Mouse (Mus musculus): ENCODE data around the gene Nudt8. TPM values are rescaled to one million over a fixed set of nuclear protein-coding genes. Genes with fewer than 3 reads are reported as not detected.
"Not testable (repeated sequence)": the region's sequence is repeated elsewhere in the genome, so short reads cannot be mapped to it uniquely, and the experiment has no call there.

Gene Nudt8
- polyA plus RNA-seq, 1 experiment from 2014 or later = 23.0 TPM

DNA sequence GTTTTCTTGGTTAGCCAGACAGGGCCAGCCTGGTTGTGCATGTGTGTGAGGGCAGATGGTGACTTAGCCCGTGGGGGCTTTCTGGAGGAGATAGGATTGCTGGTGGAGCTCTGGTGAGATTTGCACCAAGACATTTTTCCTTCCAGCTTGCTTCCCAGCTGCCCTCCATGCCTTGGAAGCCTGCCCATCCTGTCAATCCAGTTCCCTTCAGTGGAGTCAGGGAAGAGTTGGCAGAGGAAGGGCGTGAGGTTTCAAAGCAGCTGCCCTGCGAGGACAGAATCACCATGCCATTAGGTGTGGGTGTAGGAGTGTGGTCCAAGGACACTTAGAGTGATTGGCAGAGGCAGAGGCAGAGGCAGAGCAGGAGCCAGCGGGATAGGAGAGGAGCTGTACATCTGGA, 41.9 kb upstream of the Nudt8 start, which contains the start of gene Aldh3b3:
Gene Aldh3b3, plus strand, starts transcription at position 176 of the 400 bp plus-strand sequence.
- no peaks in the 10 kb centered on the region for H3K27me3 ChIP-seq (ENCODE audit: insufficient read depth, low read length)
- no peak within 1 kb of the TSS for H3K4me3 ChIP-seq (ENCODE audit: low read depth, low read length)
- no peaks in the 10 kb centered on the region for H3K9me3 ChIP-seq (ENCODE audit: low read length)
- TF ChIP-seq CTCF (IDR thresholded peaks at IDR 0.05; ENCODE audit: low read depth) (no peak), EP300 (IDR thresholded peaks at IDR 0.05; ENCODE audit: low read depth) (no peak)
- WGBS (ENCODE audit: insufficient replicate concordance) = 64% methylated on average over 4 of the region's 4 CpGs
- DNase-seq (no peak), ATAC-seq (no peak)
- no peak within 1 kb of the TSS for H3K9ac ChIP-seq (replicated peaks)
- H3K36me3 ChIP-seq (replicated peaks; ENCODE audit: insufficient read depth, low read length) = no peaks in the 10 kb centered on the region
- H3K4me1 ChIP-seq (ENCODE audit: insufficient read depth) = no peaks in the 10 kb centered on the region
- no peak within 1 kb of the TSS for H3K27ac ChIP-seq (ENCODE audit: low read depth)
- H3K4me2 ChIP-seq (ENCODE audit: low read depth, low read length) = no peak within 1 kb of the TSS

DNA sequence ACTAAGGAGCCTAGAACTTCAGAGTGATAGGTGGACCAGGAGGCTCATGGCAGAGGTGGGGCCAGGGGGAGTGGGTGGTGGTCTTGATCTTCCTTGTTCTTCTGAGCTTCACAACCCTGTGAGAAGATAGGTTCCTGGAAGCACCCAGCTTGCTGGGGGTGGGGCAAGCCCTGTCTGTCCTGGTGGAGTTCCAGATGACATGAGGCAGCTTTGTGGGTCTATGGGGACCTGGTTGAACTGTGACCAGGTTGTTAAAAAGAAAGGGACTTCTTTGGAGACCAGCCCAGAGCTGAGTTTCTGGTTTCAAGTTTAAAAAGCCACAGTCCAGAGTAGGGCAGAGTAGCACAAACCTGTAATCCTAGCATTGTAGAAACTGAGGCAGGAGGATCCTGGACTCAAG, 41.4 kb upstream of the Nudt8 start:
- H3K4me2 ChIP-seq (ENCODE audit: low read depth, low read length) = no peak overlapping the region
- no peaks in the 10 kb centered on the region for H3K9me3 ChIP-seq (ENCODE audit: low read length)
- H3K27ac ChIP-seq (ENCODE audit: low read depth) = no peak overlapping the region
- H3K4me3 ChIP-seq (ENCODE audit: low read depth, low read length) = no peak overlapping the region
- ATAC-seq = no peak
- H3K27me3 ChIP-seq (ENCODE audit: insufficient read depth, low read length) = no peaks in the 10 kb centered on the region
- TF ChIP-seq CTCF (IDR thresholded peaks at IDR 0.05; ENCODE audit: low read depth) (no peak), EP300 (IDR thresholded peaks at IDR 0.05; ENCODE audit: low read depth) (no peak)
- no peaks in the 10 kb centered on the region for H3K4me1 ChIP-seq (ENCODE audit: insufficient read depth)
- no peak overlapping the region for H3K9ac ChIP-seq (replicated peaks)
- DNase-seq = no peak
- H3K36me3 ChIP-seq (replicated peaks; ENCODE audit: insufficient read depth, low read length) = no peaks in the 10 kb centered on the region

DNA sequence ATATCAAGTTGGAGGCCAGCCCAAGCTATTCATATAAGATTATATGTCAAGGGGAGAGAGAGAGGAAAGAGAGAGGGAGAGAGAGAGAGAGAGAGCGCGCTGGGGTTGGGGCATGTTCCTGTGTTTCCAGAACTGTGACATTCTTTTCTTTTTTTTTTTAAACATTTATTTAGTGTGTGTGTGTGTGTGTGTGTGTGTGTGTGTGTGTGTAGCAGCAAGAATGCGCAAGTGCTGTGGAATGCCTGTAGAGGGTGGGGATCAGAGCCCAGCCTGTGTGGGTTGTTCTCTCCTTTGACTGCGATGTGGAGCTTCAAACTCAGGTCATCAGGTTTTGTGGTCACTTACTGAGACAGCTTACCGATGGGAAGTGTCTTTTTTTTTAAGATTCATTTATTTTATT, 40.2 kb upstream of the Nudt8 start:
- Histone ChIP-seq H3K9me3 (ENCODE audit: low read length) (no peaks in the 10 kb centered on the region), H3K27me3 (ENCODE audit: insufficient read depth, low read length) (no peaks in the 10 kb centered on the region), H3K4me2 (ENCODE audit: low read depth, low read length) (no peak overlapping the region), H3K36me3 (replicated peaks; ENCODE audit: insufficient read depth, low read length) (no peaks in the 10 kb centered on the region), H3K27ac (ENCODE audit: low read depth) (no peak overlapping the region), H3K9ac (replicated peaks) (no peak overlapping the region), H3K4me1 (ENCODE audit: insufficient read depth) (no peaks in the 10 kb centered on the region), H3K4me3 (ENCODE audit: low read depth, low read length) (no peak overlapping the region)
- no peak for TF ChIP-seq EP300 (IDR thresholded peaks at IDR 0.05; ENCODE audit: low read depth)
- no peak for TF ChIP-seq CTCF (IDR thresholded peaks at IDR 0.05; ENCODE audit: low read depth)
- ATAC-seq (no peak), DNase-seq (no peak)
- WGBS (ENCODE audit: insufficient replicate concordance) = 71% methylated on average over 5 of the region's 5 CpGs

DNA sequence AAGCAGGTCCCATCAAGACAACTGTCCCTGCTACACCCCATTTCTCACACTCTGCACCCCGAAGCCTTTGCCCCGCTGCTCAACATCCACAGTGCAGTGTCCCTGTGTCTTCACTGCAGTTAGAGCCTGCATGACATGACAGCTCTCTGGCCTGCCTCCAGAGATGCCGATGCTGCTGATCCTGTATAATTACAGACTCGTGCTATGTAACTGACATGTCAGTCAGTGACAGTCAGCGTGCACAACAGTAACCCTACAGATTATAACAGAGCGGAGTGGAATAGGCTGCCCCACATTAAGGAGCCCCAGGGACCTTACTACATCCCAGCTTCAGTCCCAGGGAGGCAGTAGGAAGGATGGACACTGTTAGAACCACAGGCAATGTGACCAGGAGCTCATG, 38.6 kb upstream of the Nudt8 start:
- WGBS (ENCODE audit: insufficient replicate concordance) = 83% methylated on average over 6 of the region's 6 CpGs
- not testable (repeated sequence) for H3K9ac ChIP-seq (replicated peaks); H3K27ac ChIP-seq (ENCODE audit: low read depth)

DNA sequence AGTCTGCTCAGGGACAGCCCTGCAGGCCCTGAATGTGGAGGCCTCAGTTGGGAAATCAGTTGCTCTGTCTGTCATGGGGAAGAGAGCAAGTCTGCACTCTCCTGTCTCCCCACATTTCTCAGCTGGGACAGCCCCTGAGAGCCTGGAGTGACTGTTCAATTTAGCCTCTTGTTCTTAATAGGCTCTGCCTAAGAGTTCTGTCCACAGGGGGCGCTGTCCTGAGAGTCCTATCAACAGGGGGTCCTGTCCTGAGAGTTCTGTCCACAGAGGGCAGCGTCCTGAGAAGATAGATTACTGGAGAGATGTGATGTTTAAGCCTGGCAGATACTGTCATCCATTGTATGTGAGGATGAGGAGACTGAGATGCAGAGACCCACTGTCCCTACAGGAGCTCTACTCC, 37.9 kb upstream of the Nudt8 start:
- H3K4me3 ChIP-seq (ENCODE audit: low read depth, low read length) = no peak overlapping the region
- DNase-seq = no peak
- no peaks in the 10 kb centered on the region for H3K4me1 ChIP-seq (ENCODE audit: insufficient read depth)
- H3K9me3 ChIP-seq (ENCODE audit: low read length) = no peaks in the 10 kb centered on the region
- no peak for ATAC-seq
- no peak overlapping the region for H3K9ac ChIP-seq (replicated peaks)
- H3K4me2 ChIP-seq (ENCODE audit: low read depth, low read length) = no peak overlapping the region
- TF ChIP-seq EP300 (IDR thresholded peaks at IDR 0.05; ENCODE audit: low read depth) (no peak), CTCF (IDR thresholded peaks at IDR 0.05; ENCODE audit: low read depth) (peak; percentile 45)
- no peaks in the 10 kb centered on the region for H3K36me3 ChIP-seq (replicated peaks; ENCODE audit: insufficient read depth, low read length)
- WGBS (ENCODE audit: insufficient replicate concordance) = 13% methylated on average over 2 of the region's 2 CpGs
- no peaks in the 10 kb centered on the region for H3K27me3 ChIP-seq (ENCODE audit: insufficient read depth, low read length)
- no peak overlapping the region for H3K27ac ChIP-seq (ENCODE audit: low read depth)

More for the DNA sequence above, 38.6 kb upstream of the Nudt8 start:
- not testable (repeated sequence) for H3K4me3 ChIP-seq (ENCODE audit: low read depth, low read length); ATAC-seq; H3K4me2 ChIP-seq (ENCODE audit: low read depth, low read length); H3K4me1 ChIP-seq (ENCODE audit: insufficient read depth); H3K9me3 ChIP-seq (ENCODE audit: low read length); DNase-seq; H3K27me3 ChIP-seq (ENCODE audit: insufficient read depth, low read length); H3K36me3 ChIP-seq (replicated peaks; ENCODE audit: insufficient read depth, low read length)

DNA sequence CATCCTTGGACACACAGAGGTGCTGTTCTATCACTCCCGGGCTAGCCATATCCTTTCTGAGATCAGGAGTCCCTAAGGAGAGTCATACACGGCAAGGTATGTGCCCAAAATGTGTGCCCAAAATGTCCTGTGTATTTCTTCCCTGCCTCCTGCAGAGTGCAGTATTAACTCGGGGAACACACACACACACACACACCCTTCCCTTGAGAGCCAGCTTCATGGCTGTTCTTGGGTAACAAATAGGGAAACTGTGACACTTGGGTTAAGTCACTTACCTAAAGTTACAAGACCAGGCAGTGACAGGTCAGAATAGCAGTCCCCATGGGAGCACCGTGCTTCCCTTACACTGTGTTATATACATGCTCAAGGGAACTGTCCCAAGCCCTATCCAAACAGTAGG, 36.4 kb upstream of the Nudt8 start:
- Histone ChIP-seq H3K9me3 (ENCODE audit: low read length) (no peaks in the 10 kb centered on the region), H3K4me2 (ENCODE audit: low read depth, low read length) (no peak overlapping the region), H3K4me3 (ENCODE audit: low read depth, low read length) (no peak overlapping the region), H3K4me1 (ENCODE audit: insufficient read depth) (no peaks in the 10 kb centered on the region), H3K9ac (replicated peaks) (no peak overlapping the region), H3K27ac (ENCODE audit: low read depth) (no peak overlapping the region), H3K36me3 (replicated peaks; ENCODE audit: insufficient read depth, low read length) (no peaks in the 10 kb centered on the region), H3K27me3 (ENCODE audit: insufficient read depth, low read length) (no peaks in the 10 kb centered on the region)
- 59% methylated on average over 4 of the region's 4 CpGs for WGBS (ENCODE audit: insufficient replicate concordance)
- DNase-seq (no peak), ATAC-seq (0 out of 2 replicates have a peak, but pooled peaks have one; percentile 10)
- TF ChIP-seq CTCF (IDR thresholded peaks at IDR 0.05; ENCODE audit: low read depth) = peak; percentile 42
- no peak for TF ChIP-seq EP300 (IDR thresholded peaks at IDR 0.05; ENCODE audit: low read depth)

Data from liver, postnatal 0 days (tissue).